Mouse (Mus musculus) embryonic facial prominence, embryonic 13.5 days (tissue): ENCODE measurements around the gene Stfa2l1. TPM values are rescaled to one million over a fixed set of nuclear protein-coding genes. Genes with fewer than 3 reads are reported as not detected.
"Not testable (repeated sequence)": the region's sequence is repeated elsewhere in the genome, so short reads cannot be mapped to it uniquely, and the experiment has no call there.

Experiments
- ATAC-seq: fragments of 200-750 bp; cut with Nextera tagmentation; 2 replicates; pipeline ENCODE4 v1.8.0; 2017; ENCODE audit warnings: low read depth; ENCODE audit not compliant: insufficient number of reproducible peaks, insufficient read depth, low FRiP score, low TSS enrichment
- H3K27ac ChIP-seq: fragments of 300-500 bp; sonication (generic); 2 replicates; pipeline ENCODE4 v1.5.1; 2015; ENCODE audit warnings: moderate library complexity, mild to moderate bottlenecking, inconsistent platforms
- H3K27me3 ChIP-seq: fragments of 300-500 bp; sonication (generic); 2 replicates; pipeline ENCODE4 v1.6.1; 2015; ENCODE audit warnings: mild to moderate bottlenecking, inconsistent platforms
- H3K36me3 ChIP-seq: fragments of 300-500 bp; sonication (generic); 2 replicates; pipeline ENCODE4 v1.6.1; 2015; ENCODE audit warnings: mild to moderate bottlenecking, inconsistent platforms
- H3K4me1 ChIP-seq: fragments of 300-500 bp; sonication (generic); 2 replicates; pipeline ENCODE4 v1.6.1; 2015; ENCODE audit warnings: inconsistent platforms
- H3K4me2 ChIP-seq: fragments of 300-500 bp; sonication (generic); 2 replicates; pipeline ENCODE4 v1.6.1; 2015; ENCODE audit warnings: moderate library complexity, mild to moderate bottlenecking, inconsistent platforms
- H3K4me3 ChIP-seq: fragments of 300-500 bp; sonication (generic); 2 replicates; pipeline ENCODE4 v1.5.1; 2015; ENCODE audit warnings: mild to moderate bottlenecking, inconsistent platforms
- H3K9ac ChIP-seq: fragments of 300-500 bp; sonication (generic); 2 replicates; pipeline ENCODE4 v1.6.1; 2015; ENCODE audit warnings: mild to moderate bottlenecking, inconsistent platforms
- H3K9me3 ChIP-seq: fragments of 300-500 bp; sonication (generic); 2 replicates; pipeline ENCODE4 v1.6.1; 2016; ENCODE audit warnings: inconsistent platforms
- WGBS: fragments of 180-500 bp; shearing (Covaris S2); methylation state at CpG from one replicate; pipeline ENCODE4 v1.1.7; 2015; ENCODE audit warnings: mixed read lengths; 5-methylcytosine and 5-hydroxymethylcytosine counted together
- polyA plus RNA-seq: library from polyadenylated mRNA; unstranded; fragments of >200 nt; fragmentation: Nextera tagmentation; extraction: Ambion mirVana; gene quantifications from 2 replicates; pipeline ENCODE4 v1.2.1, GENCODE M21; 2015

The Stfa2l1 gene
- polyA plus RNA-seq, 1 experiment from 2014 or later, result not detected

- WGBS, result 43% methylated on average over 2 of the region's 2 CpGs
- ATAC-seq, H3K4me1 ChIP-seq, H3K9ac ChIP-seq, H3K4me2 ChIP-seq, H3K27me3 ChIP-seq, H3K4me3 ChIP-seq, H3K36me3 ChIP-seq, H3K27ac ChIP-seq, H3K9me3 ChIP-seq: not testable (repeated sequence)
Observed at GRCm38 (mm10) chr16:36205684-36206083, 49.1 kb downstream of the Stfa2l1 start.

GRCm38 (mm10) chr16:36209967-36210453, 53.4 kb downstream of the Stfa2l1 start, which contains the start of gene Gm5416:
Gene Gm5416, plus strand, starts transcription at chr16:36210403.
- H3K4me2 ChIP-seq, result no peak within 1 kb of the TSS
- H3K9me3 ChIP-seq, result no peaks in the 10 kb centered on the region
- H3K4me1 ChIP-seq, result no peaks in the 10 kb centered on the region
- H3K36me3 ChIP-seq, result no peaks in the 10 kb centered on the region
- H3K4me3 ChIP-seq, result no peak within 1 kb of the TSS
- no peak within 1 kb of the TSS for H3K27ac ChIP-seq
- H3K9ac ChIP-seq, result no peak within 1 kb of the TSS
- H3K27me3 ChIP-seq, result no peaks in the 10 kb centered on the region
- WGBS, result 79% methylated on average over 2 of the region's 2 CpGs
- no peak for ATAC-seq

Other genes starting within 250 kb of the Stfa2l1 start
- gene Parp9, start 218.3 kb upstream of the Stfa2l1 start, polyA plus RNA-seq, result 3.3 and 5.1 TPM in 2 replicates
- gene Dtx3l, start 217.7 kb upstream of the Stfa2l1 start, polyA plus RNA-seq, result 2.1 and 3.5 TPM in 2 replicates
- 38.9 and 39.9 TPM in 2 replicates for gene Kpna1, start 178.1 kb upstream of the Stfa2l1 start, polyA plus RNA-seq
- 14.0 and 14.9 TPM in 2 replicates for gene Wdr5b, start 115.6 kb upstream of the Stfa2l1 start, polyA plus RNA-seq
- gene Fam162a, start 85.2 kb upstream of the Stfa2l1 start, polyA plus RNA-seq, result 445 and 482 TPM in 2 replicates
- gene Ccdc58, start 85.1 kb upstream of the Stfa2l1 start, polyA plus RNA-seq, result 96.1 and 114 TPM in 2 replicates
- gene Csta1, start 25.6 kb upstream of the Stfa2l1 start, polyA plus RNA-seq, result 0.55 TPM in 1 of 2 replicates, not detected in the other
- gene Gm5483, start 27.4 kb downstream of the Stfa2l1 start, polyA plus RNA-seq, result 0.80 and 1.3 TPM in 2 replicates
- gene Gm5416, start 53.6 kb downstream of the Stfa2l1 start, polyA plus RNA-seq, result not detected in 2 replicates
- 0.35 and 0.83 TPM in 2 replicates for gene 2010005H15Rik, start 64.7 kb downstream of the Stfa2l1 start, polyA plus RNA-seq
- 7.5 and 9.7 TPM in 2 replicates for gene Stfa1, start 120.1 kb downstream of the Stfa2l1 start, polyA plus RNA-seq
- gene BC117090, start 177.5 kb downstream of the Stfa2l1 start, polyA plus RNA-seq, result not detected in 2 replicates
- 18.0 and 39.7 TPM in 2 replicates for gene BC100530, start 210.9 kb downstream of the Stfa2l1 start, polyA plus RNA-seq